Mouse (Mus musculus) stomach, postnatal 0 days (tissue): Measurements from ENCODE around the gene Inf2. TPM values are rescaled to one million over a fixed set of nuclear protein-coding genes. Genes with fewer than 3 reads are reported as not detected.

ENCODE experiments used
- ATAC-seq: fragments of 200-750 bp; cut with Nextera tagmentation; 2 replicates; pipeline ENCODE4 v1.8.0; 2017; ENCODE audit not compliant: low FRiP score, low TSS enrichment
- DNase-seq: peaks from one replicate; pipeline ENCODE4 v3.0.0-alpha.2; 2016; ENCODE audit warnings: low spot score
- H3K27ac ChIP-seq: fragments of 300-500 bp; sonication (generic); replicated peaks from 2 replicates; pipeline ENCODE4 v1.5.1; 2014; ENCODE audit warnings: mild to moderate bottlenecking, control low read depth
- H3K27me3 ChIP-seq: fragments of 300-500 bp; sonication (generic); 2 replicates; pipeline ENCODE4 v1.6.1; 2014; ENCODE audit warnings: low read length; ENCODE audit not compliant: control insufficient read depth, insufficient read depth
- H3K36me3 ChIP-seq: fragments of 300-500 bp; sonication (generic); 2 replicates; pipeline ENCODE4 v1.6.1; 2014; ENCODE audit warnings: low read length, mixed read lengths; ENCODE audit not compliant: control insufficient read depth, insufficient read depth
- H3K4me1 ChIP-seq: fragments of 300-500 bp; sonication (generic); replicated peaks from 2 replicates; pipeline ENCODE4 v1.6.1; 2014; ENCODE audit warnings: antibody characterized with exemption; ENCODE audit not compliant: control insufficient read depth, insufficient read depth
- H3K4me2 ChIP-seq: fragments of 300-500 bp; sonication (generic); replicated peaks from 2 replicates; pipeline ENCODE4 v1.6.1; 2014; ENCODE audit warnings: low read depth, mild to moderate bottlenecking, control low read depth, moderate library complexity
- H3K4me3 ChIP-seq: fragments of 300-500 bp; sonication (generic); 2 replicates; pipeline ENCODE4 v1.5.1; 2014; ENCODE audit warnings: low read depth, low read length, control low read depth
- H3K9ac ChIP-seq: fragments of 300-500 bp; sonication (generic); 2 replicates; pipeline ENCODE4 v1.6.1; 2014; ENCODE audit warnings: mild to moderate bottlenecking, low read length, control low read depth, mixed read lengths
- H3K9me3 ChIP-seq: fragments of 300-500 bp; sonication (generic); 2 replicates; pipeline ENCODE4 v1.6.1; 2016; ENCODE audit warnings: low read length; ENCODE audit not compliant: control insufficient read depth
- CTCF ChIP-seq: IDR thresholded peaks from 2 replicates; pipeline ENCODE4 v1.5.1; 2016; ENCODE audit warnings: antibody characterized with exemption, low read depth, mild to moderate bottlenecking, moderate library complexity
- EP300 ChIP-seq: optimal IDR thresholded peaks from 2 replicates; pipeline ENCODE3; 2016; ENCODE audit warnings: antibody characterized with exemption
- whole genome bisulfite sequencing: fragments of 180-500 bp; shearing (Covaris S2); extraction: QIAGEN DNeasy Blood & Tissue Kit; methylation state at CpG from one replicate; pipeline ENCODE4 v1.1.7; 2014; 5-methylcytosine and 5-hydroxymethylcytosine counted together
- microRNA-seq: library from miRNA; unstranded; fragments of <30 nt; microRNA quantifications from one replicate; pipeline ENCODE4, GENCODE M21; 2016
- polyA plus RNA-seq: library from polyadenylated mRNA; unstranded; fragments of >200 nt; fragmentation: Nextera tagmentation; extraction: Ambion mirVana; gene quantifications from 2 replicates; pipeline ENCODE4 v1.2.1, GENCODE M21; 2015

The Inf2 gene
- polyA plus RNA-seq, 1 experiment from 2014 or later, result 1.5 TPM

DNA sequence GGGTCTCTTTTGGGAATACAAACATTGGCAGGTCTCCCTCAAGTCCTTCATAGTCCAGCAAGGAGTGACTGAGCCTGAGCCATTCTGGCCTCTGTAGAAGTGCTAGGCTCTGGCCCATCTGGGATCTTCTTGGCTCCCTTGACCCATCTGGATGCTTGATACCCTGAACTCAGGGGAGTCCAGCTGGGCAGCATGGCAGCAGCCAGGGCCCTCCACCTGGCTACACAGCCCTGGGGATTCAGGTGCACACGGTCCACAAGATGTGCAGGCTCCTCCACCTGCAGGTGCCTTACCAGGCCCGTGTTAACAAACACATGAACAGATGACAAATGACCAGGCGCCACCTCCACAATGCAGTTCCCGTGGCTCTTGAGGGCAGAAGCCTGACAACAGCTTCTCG lies 76.1 kb downstream of the Inf2 start:
- Histone ChIP-seq H3K27me3 (no peaks in the 10 kb centered on the region), H3K27ac (peak overlapping the region; percentile 58; the same call in 1 of the 2 replicates), H3K4me1 (peaks cover 22% of the 10 kb centered on the region), H3K9ac (peak overlapping the region; percentile 38; the same call in 1 of the 2 replicates), H3K9me3 (no peaks in the 10 kb centered on the region), H3K36me3 (peaks cover 18% of the 10 kb centered on the region), H3K4me2 (no peak overlapping the region), H3K4me3 (no peak overlapping the region)
- no peak for TF ChIP-seq CTCF
- no peak for TF ChIP-seq EP300
- 26% methylated on average over 5 of the region's 5 CpGs for WGBS
- ATAC-seq (no peak), DNase-seq (no peak)

Small RNAs within 50 kb of the gene (microRNA-seq; reads per million reads assigned to microRNA genes)
- 0.96 reads per million for gene Mir6939

Other genes starting within 250 kb of the Inf2 start
- not detected in 2 replicates for gene A530016L24Rik, start 99.3 kb upstream of the Inf2 start, polyA plus RNA-seq
- gene Tmem179, start 72.0 kb upstream of the Inf2 start, polyA plus RNA-seq, result 1.5 and 1.7 TPM in 2 replicates
- gene Adssl1, start 31.3 kb downstream of the Inf2 start, polyA plus RNA-seq, result 4.7 and 6.4 TPM in 2 replicates
- 91.5 and 97.1 TPM in 2 replicates for gene Siva1, start 55.9 kb downstream of the Inf2 start, polyA plus RNA-seq
- gene Akt1, start 86.1 kb downstream of the Inf2 start, polyA plus RNA-seq, result 84.5 and 98.2 TPM in 2 replicates
- 11.3 and 12.1 TPM in 2 replicates for gene Zbtb42, start 90.0 kb downstream of the Inf2 start, polyA plus RNA-seq
- 20.7 and 21.2 TPM in 2 replicates for gene Cep170b, start 131.7 kb downstream of the Inf2 start, polyA plus RNA-seq
- gene Pld4, start 171.9 kb downstream of the Inf2 start, polyA plus RNA-seq, result 9.6 and 9.8 TPM in 2 replicates
- 5.4 and 6.3 TPM in 2 replicates for gene Ahnak2, start 213.9 kb downstream of the Inf2 start, polyA plus RNA-seq
- gene Clba1, start 220.2 kb downstream of the Inf2 start, polyA plus RNA-seq, result 6.8 and 7.0 TPM in 2 replicates
- 37.5 and 41.6 TPM in 2 replicates for gene Cdca4, start 240.6 kb downstream of the Inf2 start, polyA plus RNA-seq